Comparison of ENCODE assay signal across 17 mouse cellular contexts in the genomic region with DNA sequence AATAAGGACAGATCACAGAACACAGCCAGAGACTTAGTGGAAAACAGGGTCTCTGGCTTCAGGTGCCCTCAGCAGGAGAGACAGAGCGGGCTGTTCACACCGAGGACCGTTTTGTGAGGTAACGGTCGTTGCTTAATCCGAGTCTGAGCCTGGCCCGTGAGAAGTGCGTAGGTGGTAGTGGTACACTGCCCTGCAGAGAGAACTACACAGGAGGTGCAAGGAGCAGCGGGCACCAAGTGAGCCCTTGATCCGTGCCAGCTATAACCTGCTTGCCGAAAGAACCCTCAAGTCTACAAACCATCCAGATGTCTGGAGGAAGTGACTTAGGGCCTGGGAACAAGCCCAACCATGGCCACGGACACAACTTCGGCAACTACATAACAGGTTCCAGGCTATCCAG. TPM values are rescaled to one million over a fixed set of nuclear protein-coding genes. Genes with fewer than 3 reads are reported as not detected.
A peak's percentile ranks its signal among the peaks of the same experiment; 100 is the strongest.
DNase-seq lines count a peak whose midpoint lies in the region; ATAC-seq lines count a peak whose summit lies in the region.
"Had no signal": no experiment of that assay in that cellular context is flagged by ENCODE, and none has a peak within 500 bp of the region (broad histone marks: within the 10 kb centered on the region; RNA-seq: fewer than 3 reads in every experiment).

No protein-coding gene starts in this region.

- WGBS in intestine, embryonic 15.5 days = 96% methylated on average over 13 of the region's 13 CpGs

- no peaks in the 10 kb centered on the region for H3K27me3 ChIP-seq in intestine, embryonic 15.5 days (replicated peaks)
- H3K27me3 ChIP-seq: CH12.LX, Patski had no signal

- H3K27ac ChIP-seq in intestine, embryonic 15.5 days = no peak overlapping the region

- H3K4me3 ChIP-seq in intestine, embryonic 15.5 days (replicated peaks) = no peak overlapping the region

- peak; percentile 59 for DNase-seq in fat pad, adult 2 months (ENCODE audit: extremely low read depth, low read depth, low spot score)
- peak; percentile 60 for DNase-seq in gonadal fat pad, adult 2 months (ENCODE audit: low read depth)
- no peak for DNase-seq in thymus, postnatal 10 days (ENCODE audit: low spot score in 2 of 2)
- DNase-seq: adrenal gland, adult 2 months; adrenal gland, adult 8-10 months; adrenal gland, postnatal 10 days; cerebellum, adult 11 months; cerebellum, adult 11-12 months; cerebellum, adult 18-20 months had no signal

- ATAC-seq in megakaryocyte, adult 5-6 weeks (ENCODE audit: poor library complexity, severe bottlenecking) = peak; percentile 36; the same call in 1 of the 2 replicates
- no peak for ATAC-seq in erythroblast, adult 5-6 weeks (replicated peaks; ENCODE audit: low FRiP score, poor library complexity, severe bottlenecking)
- ATAC-seq in intestine, embryonic 15.5 days = no peak
- ATAC-seq: activated CD4-positive, CD25-positive, alpha-beta regulatory T cell, adult 4 months; CD4-positive, CD25-positive, alpha-beta regulatory T cell, adult 4 months; Patski had no signal

- no peaks in the 10 kb centered on the region for H3K9me3 ChIP-seq in intestine, embryonic 15.5 days
- H3K9me3 ChIP-seq: G1E had no signal

- H3K4me1 ChIP-seq in intestine, embryonic 15.5 days (replicated peaks) = no peaks in the 10 kb centered on the region

- no peak overlapping the region for H3K4me2 ChIP-seq in intestine, embryonic 15.5 days (replicated peaks)

- H3K9ac ChIP-seq in intestine, embryonic 15.5 days = no peak overlapping the region

- no peaks in the 10 kb centered on the region for H3K36me3 ChIP-seq in intestine, embryonic 15.5 days
- H3K36me3 ChIP-seq: G1E had no signal

RNA-seq across cellular contexts. Expression of gene Adipor2, which starts 11.8 kb away (rescaled TPM):
- polyA plus RNA-seq in gonadal fat pad, adult 2 months (2012; rRNA removed) = 119 and 135 TPM in 2 replicates
- total RNA-seq in megakaryocyte, adult 5-6 weeks (2015) = 64.1 and 69.9 TPM in 2 replicates
- total RNA-seq in megakaryocyte, adult 5-6 weeks (2017) = 94.1 and 98.6 TPM in 2 replicates
- total RNA-seq in erythroblast, adult 5-6 weeks (2015; ENCODE audit: low replicate concordance) = 29.2 and 29.7 TPM in 2 replicates
- 35.7 and 40.3 TPM in 2 replicates for total RNA-seq in erythroblast, adult 5-6 weeks (2017; ENCODE audit: low replicate concordance)
- 101 and 111 TPM in 2 replicates for polyA plus RNA-seq in intestine, embryonic 15.5 days (2015; fragmentation: Nextera tagmentation; extraction: Ambion mirVana)

RNA-seq across cellular contexts. Expression of gene Fbxl14, which starts 50.2 kb away (rescaled TPM):
- polyA plus RNA-seq in gonadal fat pad, adult 2 months (2012; rRNA removed) = 55.5 and 62.0 TPM in 2 replicates
- 38.4 and 40.4 TPM in 2 replicates for total RNA-seq in megakaryocyte, adult 5-6 weeks (2015)
- total RNA-seq in megakaryocyte, adult 5-6 weeks (2017) = 40.1 and 42.2 TPM in 2 replicates
- total RNA-seq in erythroblast, adult 5-6 weeks (2015; ENCODE audit: low replicate concordance) = 9.2 and 12.5 TPM in 2 replicates
- total RNA-seq in erythroblast, adult 5-6 weeks (2017; ENCODE audit: low replicate concordance) = 10.5 and 12.0 TPM in 2 replicates
- 4.6 and 4.7 TPM in 2 replicates for polyA plus RNA-seq in intestine, embryonic 15.5 days (2015; fragmentation: Nextera tagmentation; extraction: Ambion mirVana)

Comparison
In these comparisons a context has a peak if more than half of its experiments do, and no peak if none do; other contexts are left out.
1. DNase-seq: peak in fat pad, adult 2 months (single experiment) and gonadal fat pad, adult 2 months (single experiment); none in thymus, postnatal 10 days (0 of 2).